Mouse (Mus musculus) liver, embryonic 18 days (tissue): ENCODE measurements around the gene Cpt2. TPM values are rescaled to one million over a fixed set of nuclear protein-coding genes. Genes with fewer than 3 reads are reported as not detected.

Experiments used
- polyA plus RNA-seq: library from polyadenylated mRNA; depleted of rRNA; stranded (reverse); fragments of >200 nt; gene quantifications from 2 replicates; pipeline ENCODE4 v1.2.3, GENCODE M21; 2012; rRNA removed

Gene Cpt2
- 40.7 and 43.4 TPM in 2 replicates for polyA plus RNA-seq

GRCm38 (mm10) chr4:107923145-107923802 is at the start of gene Cpt2:
TSS of gene Cpt2 (minus strand) at chr4:107923610.

GRCm38 (mm10) chr4:107967966-107968682 is 44.7 kb upstream of the Cpt2 start, which contains the start of gene Slc1a7:
TSS of gene Slc1a7 (plus strand) at chr4:107968332.

GRCm38 (mm10) chr4:107889731-107890432 is 33.5 kb downstream of the Cpt2 start, which contains the start of gene 0610037L13Rik:
TSS of gene 0610037L13Rik (plus strand) at chr4:107889813.

GRCm38 (mm10) chr4:107879254-107880050 is 44.0 kb downstream of the Cpt2 start, which contains the start of gene Magoh:
TSS of gene Magoh (plus strand) at chr4:107879755.

Other genes with a start within 250 kb of the Cpt2 start
- 0.01 TPM in 1 of 2 replicates, not detected in the other for gene Dmrtb1, start 239.4 kb downstream of the Cpt2 start, polyA plus RNA-seq
- 1.5 and 2.0 TPM in 2 replicates for gene Lrp8, start 121.3 kb downstream of the Cpt2 start, polyA plus RNA-seq
- 56.2 and 66.2 TPM in 2 replicates for gene Magoh, start 43.9 kb downstream of the Cpt2 start, polyA plus RNA-seq
- gene 0610037L13Rik, start 33.8 kb downstream of the Cpt2 start, polyA plus RNA-seq: 36.1 and 39.3 TPM in 2 replicates
- 0.03 and 0.10 TPM in 2 replicates for gene Slc1a7, start 44.7 kb upstream of the Cpt2 start, polyA plus RNA-seq
- gene Podn, start 172.8 kb upstream of the Cpt2 start, polyA plus RNA-seq: 0.72 and 0.89 TPM in 2 replicates
- 717 and 827 TPM in 2 replicates for gene Scp2, start 221.4 kb upstream of the Cpt2 start, polyA plus RNA-seq
- gene Echdc2, start 241.8 kb upstream of the Cpt2 start, polyA plus RNA-seq: 105 and 120 TPM in 2 replicates